Mouse (Mus musculus) ES-Bruce4 (cell line): ENCODE results near the gene Slc7a1.

Experiments used
- EP300 ChIP-seq: IDR thresholded peaks from 2 replicates; pipeline ENCODE4 v1.6.1; 2011; ENCODE audit warnings: low read depth, low read length; ENCODE audit not compliant: insufficient read depth
- POLR2A ChIP-seq: IDR thresholded peaks from one replicate; pipeline ENCODE4 v1.8.1; 2011; ENCODE audit warnings: low read length; ENCODE audit not compliant: insufficient read depth

- TF ChIP-seq EP300 (no peak), POLR2A (no peak)
These were observed 12.8 kb upstream of the Slc7a1 start for GRCm38 (mm10) chr5:148412504-148412903.
